Mouse (Mus musculus): Measurements from ENCODE around the gene Ubap2.

Gene Ubap2

GRCm38 (mm10) chr4:41158251-41158650, 116.7 kb downstream of the Ubap2 start:
- no peak for DNase-seq

DNA sequence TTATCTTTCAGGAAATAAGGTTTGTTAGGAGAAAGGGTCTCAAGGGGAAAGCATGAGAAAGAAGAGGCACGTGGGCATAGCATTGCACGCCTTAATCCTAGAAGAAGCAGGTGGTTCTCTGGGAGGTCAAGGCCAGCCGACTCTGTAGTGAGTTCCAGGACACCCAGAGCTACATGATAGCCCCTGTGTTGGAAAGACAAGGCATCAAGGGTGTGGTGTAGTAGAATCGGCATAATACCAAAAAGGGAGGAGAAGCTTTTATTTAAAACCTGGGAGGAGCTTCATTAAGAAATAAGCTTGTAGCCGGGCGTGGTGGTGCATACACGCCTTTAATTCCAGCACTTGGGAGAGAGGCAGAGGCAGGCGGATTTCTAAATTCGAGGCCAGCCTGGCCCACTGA, 118.0 kb downstream of the Ubap2 start:
- no peak for DNase-seq

DNA sequence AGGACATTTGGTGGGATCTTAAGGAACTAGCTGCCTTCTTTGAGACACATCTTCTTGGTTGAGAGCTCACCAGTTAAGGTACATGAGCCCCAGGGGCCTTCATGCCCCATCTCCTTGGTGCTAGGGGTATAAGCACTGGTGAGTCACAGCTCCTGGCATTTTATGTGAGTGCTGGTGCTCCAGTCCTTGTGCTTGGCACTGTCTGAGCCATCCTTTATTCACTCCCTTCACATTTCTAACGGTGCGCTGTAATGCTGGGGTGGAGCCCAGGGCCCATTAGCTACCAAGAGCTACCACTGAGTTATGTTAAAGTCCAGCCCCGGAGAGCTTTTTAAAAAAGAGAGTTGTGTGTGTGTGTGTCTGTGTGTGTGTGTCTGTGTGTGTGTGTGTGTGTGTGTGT, 121.8 kb downstream of the Ubap2 start:
- no peak for DNase-seq

DNA sequence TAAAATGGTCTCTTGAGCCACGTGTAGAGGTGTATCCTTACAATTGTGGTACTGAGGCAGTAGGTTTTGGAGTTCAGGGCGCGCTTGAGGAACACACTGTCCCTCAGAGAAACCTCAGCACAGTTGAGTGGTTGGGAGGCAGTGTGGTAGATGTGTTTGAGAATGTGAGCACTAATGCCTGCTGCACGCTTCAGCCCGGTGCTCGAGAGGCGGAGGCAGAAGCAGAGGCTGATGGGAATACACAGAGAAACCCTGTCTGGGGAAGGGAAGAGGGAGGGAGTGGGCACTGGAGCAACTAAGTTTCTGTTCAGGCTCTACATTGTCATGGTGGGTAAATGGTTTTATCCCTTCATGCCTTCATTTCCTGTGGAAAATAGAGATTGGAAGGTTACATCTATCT, 123.8 kb downstream of the Ubap2 start:
- no peak for DNase-seq

GRCm38 (mm10) chr4:41149891-41150290, 125.1 kb downstream of the Ubap2 start:
- no peak for DNase-seq
